Mouse (Mus musculus) stomach, postnatal 0 days (tissue): ENCODE data around the gene Boll. TPM values are rescaled to one million over a fixed set of nuclear protein-coding genes. Genes with fewer than 3 reads are reported as not detected.
"Not testable (repeated sequence)": the region's sequence is repeated elsewhere in the genome, so short reads cannot be mapped to it uniquely, and the experiment has no call there.

ENCODE experiments used
- ATAC-seq: fragments of 200-750 bp; cut with Nextera tagmentation; 2 replicates; pipeline ENCODE4 v1.8.0; 2017; ENCODE audit not compliant: low FRiP score, low TSS enrichment
- DNase-seq: peaks from one replicate; pipeline ENCODE4 v3.0.0-alpha.2; 2016; ENCODE audit warnings: low spot score
- H3K27ac ChIP-seq: fragments of 300-500 bp; sonication (generic); replicated peaks from 2 replicates; pipeline ENCODE4 v1.5.1; 2014; ENCODE audit warnings: mild to moderate bottlenecking, control low read depth
- H3K27me3 ChIP-seq: fragments of 300-500 bp; sonication (generic); 2 replicates; pipeline ENCODE4 v1.6.1; 2014; ENCODE audit warnings: low read length; ENCODE audit not compliant: control insufficient read depth, insufficient read depth
- H3K36me3 ChIP-seq: fragments of 300-500 bp; sonication (generic); 2 replicates; pipeline ENCODE4 v1.6.1; 2014; ENCODE audit warnings: low read length, mixed read lengths; ENCODE audit not compliant: control insufficient read depth, insufficient read depth
- H3K4me1 ChIP-seq: fragments of 300-500 bp; sonication (generic); replicated peaks from 2 replicates; pipeline ENCODE4 v1.6.1; 2014; ENCODE audit warnings: antibody characterized with exemption; ENCODE audit not compliant: control insufficient read depth, insufficient read depth
- H3K4me2 ChIP-seq: fragments of 300-500 bp; sonication (generic); replicated peaks from 2 replicates; pipeline ENCODE4 v1.6.1; 2014; ENCODE audit warnings: low read depth, mild to moderate bottlenecking, control low read depth, moderate library complexity
- H3K4me3 ChIP-seq: fragments of 300-500 bp; sonication (generic); 2 replicates; pipeline ENCODE4 v1.5.1; 2014; ENCODE audit warnings: low read depth, low read length, control low read depth
- H3K9ac ChIP-seq: fragments of 300-500 bp; sonication (generic); 2 replicates; pipeline ENCODE4 v1.6.1; 2014; ENCODE audit warnings: mild to moderate bottlenecking, low read length, control low read depth, mixed read lengths
- H3K9me3 ChIP-seq: fragments of 300-500 bp; sonication (generic); 2 replicates; pipeline ENCODE4 v1.6.1; 2016; ENCODE audit warnings: low read length; ENCODE audit not compliant: control insufficient read depth
- CTCF ChIP-seq: IDR thresholded peaks from 2 replicates; pipeline ENCODE4 v1.5.1; 2016; ENCODE audit warnings: antibody characterized with exemption, low read depth, mild to moderate bottlenecking, moderate library complexity
- EP300 ChIP-seq: optimal IDR thresholded peaks from 2 replicates; pipeline ENCODE3; 2016; ENCODE audit warnings: antibody characterized with exemption
- WGBS: fragments of 180-500 bp; shearing (Covaris S2); extraction: QIAGEN DNeasy Blood & Tissue Kit; methylation state at CpG from one replicate; pipeline ENCODE4 v1.1.7; 2014; 5-methylcytosine and 5-hydroxymethylcytosine counted together
- polyA plus RNA-seq: library from polyadenylated mRNA; unstranded; fragments of >200 nt; fragmentation: Nextera tagmentation; extraction: Ambion mirVana; gene quantifications from 2 replicates; pipeline ENCODE4 v1.2.1, GENCODE M21; 2015

The Boll gene
- polyA plus RNA-seq, 1 experiment from 2014 or later: 0.13 TPM

DNA sequence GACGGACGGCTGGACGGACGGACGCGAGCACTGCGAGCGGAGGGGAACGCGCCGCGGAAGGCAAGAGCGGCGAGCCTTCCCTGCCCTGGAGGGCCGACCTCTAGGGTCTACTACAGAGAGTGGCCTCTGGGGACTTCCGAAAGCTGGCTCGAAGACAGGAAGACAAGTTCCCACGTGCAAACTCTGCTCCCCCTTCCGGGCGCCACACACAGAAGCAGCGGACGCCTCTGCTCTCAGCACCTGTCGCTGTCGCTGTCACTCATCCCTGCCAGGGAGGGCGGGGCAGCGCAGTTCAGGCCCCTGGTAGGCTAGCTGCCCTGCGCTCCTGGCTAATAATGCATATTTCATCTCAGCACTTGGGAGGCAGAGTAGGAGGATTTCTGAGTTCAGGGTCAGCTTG lies 317 bp upstream of the Boll start:
- 0 out of 2 replicates have a peak overlapping the region, but pooled peaks have one; percentile 8 for H3K9ac ChIP-seq

DNA sequence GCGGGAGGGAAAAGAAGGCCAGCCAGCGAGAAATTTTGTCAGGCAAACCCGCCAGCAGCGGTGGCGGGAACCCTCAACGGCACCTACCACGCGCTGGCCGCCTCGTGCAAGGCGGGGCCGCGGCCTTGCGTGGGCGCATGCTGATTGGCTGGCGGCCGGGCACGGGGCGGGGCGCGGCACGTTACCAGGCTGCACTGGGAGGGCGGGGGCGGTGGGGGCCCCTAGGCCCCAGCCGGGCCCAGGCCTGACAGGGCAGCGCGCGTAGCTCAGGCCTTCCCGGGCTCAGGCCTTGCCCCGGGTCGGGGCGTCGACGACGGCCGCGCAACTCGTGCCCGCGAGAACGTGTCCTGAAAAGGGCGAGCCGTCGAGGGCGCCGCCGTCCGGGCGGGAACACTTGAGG lies 635 bp downstream of the Boll start:
- no peak overlapping the region for H3K27ac ChIP-seq
- TF ChIP-seq CTCF (no peak), EP300 (no peak)
- H3K36me3 ChIP-seq: no peaks in the 10 kb centered on the region
- ATAC-seq (peak; percentile 54; the same call in 1 of the 2 replicates), DNase-seq (peak; percentile 13)
- no peak overlapping the region for H3K9ac ChIP-seq
- peaks cover 4% of the 10 kb centered on the region; the same call in 1 of the 2 replicates for H3K9me3 ChIP-seq
- WGBS: 59% methylated on average over 29 of the region's 49 CpGs
- H3K4me1 ChIP-seq: no peaks in the 10 kb centered on the region
- H3K27me3 ChIP-seq: peaks cover 7% of the 10 kb centered on the region
- H3K4me3 ChIP-seq: peak overlapping the region; percentile 45; the same call in 1 of the 2 replicates
- peak overlapping the region; percentile 57; the same call in 1 of the 2 replicates for H3K4me2 ChIP-seq

More for the DNA sequence above, 317 bp upstream of the Boll start:
- H3K36me3 ChIP-seq: no peaks in the 10 kb centered on the region
- no peaks in the 10 kb centered on the region for H3K4me1 ChIP-seq
- H3K27ac ChIP-seq: no peak overlapping the region
- TF ChIP-seq CTCF (no peak), EP300 (no peak)
- peak overlapping the region; percentile 57 for H3K4me2 ChIP-seq
- WGBS: 5% methylated on average over 27 of the region's 27 CpGs
- peaks cover 4% of the 10 kb centered on the region; the same call in 1 of the 2 replicates for H3K9me3 ChIP-seq
- peak overlapping the region; percentile 45 for H3K4me3 ChIP-seq
- ATAC-seq (peak; percentile 77), DNase-seq (peak; percentile 58)
- H3K27me3 ChIP-seq: peaks cover 7% of the 10 kb centered on the region

DNA sequence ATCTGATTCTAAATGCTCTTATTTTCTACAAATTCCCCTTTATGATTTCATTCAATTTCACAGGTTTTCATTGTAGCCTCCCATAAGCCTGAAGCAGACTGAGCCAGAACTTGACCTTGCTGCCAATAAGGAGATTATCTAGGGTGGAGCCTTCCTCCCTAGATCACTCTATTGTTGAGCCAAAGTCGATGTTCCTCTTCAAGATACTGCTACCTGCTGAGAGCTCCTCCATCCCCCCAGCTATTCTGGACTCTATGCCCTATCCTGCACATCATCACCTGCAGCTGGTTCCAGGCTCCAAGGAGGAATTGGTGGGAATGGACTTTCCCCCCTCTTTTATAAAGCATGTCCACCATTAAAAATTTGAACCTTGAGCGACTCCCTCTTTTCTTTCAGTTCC lies 11.4 kb downstream of the Boll start:
- not testable (repeated sequence) for H3K36me3 ChIP-seq, H3K27me3 ChIP-seq, H3K4me3 ChIP-seq, DNase-seq, H3K4me1 ChIP-seq, H3K27ac ChIP-seq, ATAC-seq, H3K4me2 ChIP-seq, H3K9me3 ChIP-seq, H3K9ac ChIP-seq
- WGBS: 64% methylated on average over 2 of the region's 2 CpGs

DNA sequence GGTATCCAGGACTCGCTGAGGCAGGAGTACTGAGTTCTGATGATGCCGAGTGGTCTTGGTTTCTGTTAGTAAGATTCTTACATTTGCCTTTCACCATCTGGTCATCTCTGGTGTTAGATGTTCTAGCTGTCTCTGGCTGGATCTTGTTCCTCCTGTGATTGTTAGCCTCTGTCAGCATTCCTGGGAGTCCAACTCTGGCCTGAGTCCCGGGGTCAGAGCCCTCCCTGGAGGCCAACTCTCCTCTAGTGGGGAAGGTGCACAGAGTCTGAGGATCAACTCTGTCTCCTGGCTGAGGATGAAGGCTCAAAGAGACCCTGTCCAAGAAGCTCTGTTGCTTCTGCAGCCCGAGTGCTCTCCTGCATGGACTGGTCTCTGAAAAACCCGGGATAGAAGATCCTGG lies 37.8 kb downstream of the Boll start:
- H3K36me3 ChIP-seq, H3K9me3 ChIP-seq, H3K27ac ChIP-seq, H3K4me2 ChIP-seq, DNase-seq, ATAC-seq, H3K27me3 ChIP-seq, H3K9ac ChIP-seq, H3K4me1 ChIP-seq, H3K4me3 ChIP-seq: not testable (repeated sequence)
- 77% methylated on average over 5 of the region's 5 CpGs for WGBS

DNA sequence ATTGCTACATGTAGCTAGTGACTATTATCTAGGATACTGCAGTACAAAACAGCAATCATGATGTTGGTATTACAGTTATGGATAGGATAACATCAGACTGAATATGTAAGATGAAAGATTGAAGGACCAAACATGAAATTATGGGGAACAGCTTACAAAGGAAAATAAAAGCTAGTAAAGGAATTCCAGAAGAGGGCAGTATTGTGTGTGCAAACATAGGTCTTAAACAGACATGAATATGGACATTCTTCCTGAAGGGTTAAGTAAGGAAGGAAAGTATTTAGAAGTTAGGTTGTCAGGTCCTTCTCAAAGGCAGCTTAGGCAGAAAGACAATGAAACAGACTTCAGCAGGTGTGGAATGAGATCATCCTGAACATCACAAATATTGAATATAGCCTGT lies 62.2 kb downstream of the Boll start:
- H3K9ac ChIP-seq: no peak overlapping the region
- no peak overlapping the region for H3K4me2 ChIP-seq
- TF ChIP-seq EP300 (no peak), CTCF (peak; percentile 70)
- no peaks in the 10 kb centered on the region for H3K9me3 ChIP-seq
- H3K36me3 ChIP-seq: no peaks in the 10 kb centered on the region
- H3K4me3 ChIP-seq: no peak overlapping the region
- no peak for ATAC-seq
- DNase-seq: no peak
- H3K27ac ChIP-seq: no peak overlapping the region
- H3K4me1 ChIP-seq: no peaks in the 10 kb centered on the region
- no peaks in the 10 kb centered on the region for H3K27me3 ChIP-seq

DNA sequence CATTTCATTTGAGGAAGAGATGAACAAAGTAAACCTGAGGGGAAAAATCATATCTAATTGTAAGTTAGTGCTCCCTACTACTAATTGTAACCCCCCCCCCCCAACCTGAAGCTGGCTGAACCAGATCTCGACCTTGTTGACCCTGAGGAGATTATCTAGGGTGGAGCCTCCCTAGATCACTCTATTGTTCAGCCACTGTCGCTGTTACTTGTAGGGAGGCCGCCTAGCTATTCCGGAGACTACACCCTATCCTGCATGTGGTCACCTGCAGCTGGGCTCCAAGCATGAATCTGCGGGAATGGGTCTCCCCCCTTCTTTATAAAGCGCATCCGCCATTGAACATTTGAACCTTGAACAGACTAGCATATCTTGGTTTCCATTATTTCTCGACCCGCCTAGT lies 84.2 kb downstream of the Boll start:
- no peak for DNase-seq
- Histone ChIP-seq H3K9ac (no peak overlapping the region), H3K36me3 (no peaks in the 10 kb centered on the region), H3K4me3 (no peak overlapping the region), H3K27ac (no peak overlapping the region), H3K27me3 (no peaks in the 10 kb centered on the region), H3K9me3 (no peaks in the 10 kb centered on the region), H3K4me2 (no peak overlapping the region), H3K4me1 (no peaks in the 10 kb centered on the region)
- 74% methylated on average over 9 of the region's 9 CpGs for WGBS
- no peak for ATAC-seq
- TF ChIP-seq CTCF (no peak), EP300 (no peak)
